Mouse (Mus musculus): ENCODE data around the gene Ier2.

GRCm38 (mm10) chr8:84640617-84641294 lies 21.9 kb downstream of the Ier2 start:
- TF ChIP-seq CTCF (IDR thresholded peaks at IDR 0.05; ENCODE audit: insufficient read depth, low read depth, low read length): no peak
- TF ChIP-seq POLR2A (IDR thresholded peaks at IDR 0.05; ENCODE audit: insufficient read depth, low read depth, low read length): no peak
